Mouse (Mus musculus): Measurements from ENCODE around the gene Pla2g4e.
"Not testable (repeated sequence)": the region's sequence is repeated elsewhere in the genome, so short reads cannot be mapped to it uniquely, and the experiment has no call there.

Pla2g4e gene

DNA sequence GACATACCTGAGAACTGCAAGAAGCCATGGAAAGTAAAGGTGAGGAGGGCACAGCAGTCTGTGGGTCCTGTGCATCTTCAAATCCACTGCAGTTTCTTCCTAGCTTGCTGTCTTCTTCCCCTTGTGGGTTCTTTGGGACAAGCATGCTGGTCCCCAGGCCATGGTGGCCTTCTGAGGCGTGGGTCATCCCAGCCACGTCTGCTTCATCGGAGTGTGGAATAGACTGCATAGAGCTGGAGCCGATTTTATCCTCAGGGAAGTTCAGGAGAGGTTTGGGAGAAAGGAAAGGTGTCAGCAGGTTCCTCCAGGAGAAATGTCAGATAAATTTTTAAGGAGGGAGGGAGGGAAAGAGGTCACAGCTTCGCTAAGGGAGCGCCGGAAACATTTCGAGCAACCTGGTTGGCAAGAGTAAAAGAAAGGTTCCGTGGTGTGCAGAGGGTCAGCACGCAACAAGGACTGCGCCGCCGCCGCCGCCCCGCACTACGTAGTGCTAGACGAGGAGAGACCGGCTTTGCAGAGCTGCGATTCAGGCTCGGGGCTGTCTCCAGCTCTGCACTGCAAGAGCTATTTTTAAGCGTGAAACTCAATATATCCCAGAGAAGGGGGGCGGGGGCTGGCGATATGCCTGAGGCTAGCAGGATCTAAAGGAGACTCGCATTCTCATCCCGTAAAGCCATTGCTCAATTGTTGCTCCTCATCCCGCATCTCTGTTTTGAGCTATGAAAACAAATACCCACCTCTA, at the start of gene Pla2g4e:
Gene Pla2g4e (minus strand): TSS at position 657 of the 742 bp plus-strand sequence.
- no peak for DNase-seq (ENCODE audit: extremely low read depth, low read depth, low spot score)

GRCm38 (mm10) chr2:120291471-120292078, 46.4 kb upstream of the Pla2g4e start:
- DNase-seq (ENCODE audit: extremely low read depth, low read depth, low spot score): no peak

- DNase-seq (ENCODE audit: extremely low read depth, low read depth, low spot score): no peak
Observed at GRCm38 (mm10) chr2:120288995-120289394, 43.9 kb upstream of the Pla2g4e start, which contains the start of gene Pla2g4d. Gene Pla2g4d (minus strand): TSS chr2:120289197.

GRCm38 (mm10) chr2:120288401-120288800, 43.3 kb upstream of the Pla2g4e start:
- no peak for DNase-seq (ENCODE audit: extremely low read depth, low read depth, low spot score)

DNA sequence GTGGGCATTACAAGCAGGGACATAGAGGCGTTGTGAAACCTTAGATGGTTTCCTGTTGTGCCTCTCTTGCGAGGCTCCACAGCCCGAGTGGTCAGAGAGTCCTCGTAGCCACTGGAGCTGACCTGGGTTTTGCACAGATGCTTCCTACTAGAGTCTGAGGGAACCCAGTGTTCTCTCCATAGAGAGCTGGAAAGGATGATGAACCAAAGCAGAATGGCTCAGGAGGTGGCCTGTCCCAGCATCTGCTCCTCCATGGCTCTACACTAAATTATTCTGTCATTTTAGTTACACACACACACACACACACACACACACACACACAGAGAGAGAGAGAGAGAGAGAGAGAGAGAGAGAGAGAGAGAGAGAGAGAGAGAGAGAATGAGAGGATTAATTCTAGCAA, 40.5 kb upstream of the Pla2g4e start:
- DNase-seq (ENCODE audit: extremely low read depth, low read depth, low spot score): no peak

- peak; percentile 34 for DNase-seq (ENCODE audit: extremely low read depth, low read depth, low spot score)
Observed at GRCm38 (mm10) chr2:120284705-120285104, 39.6 kb upstream of the Pla2g4e start.

DNA sequence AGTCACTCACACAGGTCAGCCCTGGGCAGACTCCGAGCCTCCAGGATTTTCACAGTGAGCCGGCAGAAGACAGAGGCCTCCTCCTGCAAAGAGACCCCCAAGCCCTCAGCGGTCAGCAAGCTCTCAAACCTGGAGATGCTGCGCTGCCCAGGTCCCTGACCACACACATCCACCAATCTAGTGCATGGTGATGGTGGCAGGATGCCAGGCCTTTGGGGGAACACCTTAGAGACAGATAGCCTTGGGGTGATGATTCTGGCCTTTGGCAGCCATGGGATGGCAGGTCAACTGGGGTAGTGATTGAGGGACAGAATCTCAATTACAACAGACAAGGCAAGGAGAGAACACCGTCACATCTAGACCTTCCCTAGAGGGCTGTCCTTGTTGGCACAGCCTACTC, 39.0 kb upstream of the Pla2g4e start:
- no peak for DNase-seq (ENCODE audit: extremely low read depth, low read depth, low spot score)

- peak; percentile 36 for DNase-seq (ENCODE audit: extremely low read depth, low read depth, low spot score)
Observed at GRCm38 (mm10) chr2:120283550-120283949, 38.4 kb upstream of the Pla2g4e start.

- DNase-seq (ENCODE audit: extremely low read depth, low read depth, low spot score): no peak
Observed at GRCm38 (mm10) chr2:120281221-120281620, 36.1 kb upstream of the Pla2g4e start.

DNA sequence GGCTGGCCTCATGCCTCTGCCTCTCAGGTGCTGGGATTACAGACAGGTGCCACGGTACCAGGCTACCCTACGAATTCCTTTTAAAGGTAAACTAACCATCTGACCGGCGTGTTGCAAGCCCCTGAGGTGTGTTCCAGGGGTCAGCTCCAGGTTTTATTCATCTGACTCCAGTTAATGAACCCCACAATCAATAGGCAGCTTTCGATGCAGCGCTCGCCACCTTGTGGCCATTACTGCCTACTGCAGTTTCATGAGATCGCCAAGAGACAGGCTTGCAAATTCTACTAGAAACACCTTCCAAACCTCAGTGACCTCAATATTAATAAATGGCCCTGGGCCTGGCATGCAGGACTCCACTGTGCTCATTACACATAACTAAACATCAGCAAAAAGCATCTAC, 34.8 kb upstream of the Pla2g4e start:
- DNase-seq (ENCODE audit: extremely low read depth, low read depth, low spot score): no peak

DNA sequence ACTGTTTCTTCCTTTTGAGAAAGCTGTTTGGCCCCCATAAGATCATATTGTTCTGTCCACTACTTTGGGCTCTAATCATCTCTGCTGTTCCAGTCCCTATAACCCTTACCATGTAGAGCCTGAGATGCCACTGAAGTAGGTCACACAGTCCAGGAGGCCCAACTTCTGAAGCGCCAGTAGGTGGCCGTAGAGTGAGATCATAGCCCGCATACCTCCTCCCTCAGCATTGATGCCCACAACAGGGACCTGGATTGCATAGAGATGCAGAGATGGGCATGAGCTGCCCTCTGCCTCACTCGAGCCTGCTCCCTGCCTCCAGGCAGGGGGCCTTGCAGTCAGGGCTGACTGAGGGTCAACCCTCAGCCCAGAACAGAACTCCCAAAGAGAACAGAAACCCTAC, 31.8 kb upstream of the Pla2g4e start:
- no peak for DNase-seq (ENCODE audit: extremely low read depth, low read depth, low spot score)

- DNase-seq (ENCODE audit: extremely low read depth, low read depth, low spot score): no peak
Observed at GRCm38 (mm10) chr2:120268635-120269034, 23.5 kb upstream of the Pla2g4e start.

DNA sequence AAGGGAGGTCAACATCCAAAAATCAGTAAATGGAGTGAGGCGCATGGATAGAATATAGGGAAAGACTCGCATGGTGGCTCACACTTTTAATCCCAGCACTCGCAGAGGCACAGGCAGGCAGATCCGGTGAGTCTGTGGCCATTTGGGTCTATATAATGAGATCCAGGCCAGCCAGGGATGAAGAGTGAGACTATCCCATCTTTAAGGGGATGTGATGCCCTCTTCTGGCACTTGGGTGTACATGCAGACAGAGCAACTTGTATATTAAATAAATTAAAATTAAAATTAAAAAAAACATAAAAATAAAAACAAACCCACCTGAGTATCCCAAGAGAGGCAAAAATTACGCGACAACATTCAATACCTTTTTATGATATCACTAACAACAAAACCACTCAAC, 20.4 kb upstream of the Pla2g4e start:
- DNase-seq (ENCODE audit: extremely low read depth, low read depth, low spot score): no peak

DNA sequence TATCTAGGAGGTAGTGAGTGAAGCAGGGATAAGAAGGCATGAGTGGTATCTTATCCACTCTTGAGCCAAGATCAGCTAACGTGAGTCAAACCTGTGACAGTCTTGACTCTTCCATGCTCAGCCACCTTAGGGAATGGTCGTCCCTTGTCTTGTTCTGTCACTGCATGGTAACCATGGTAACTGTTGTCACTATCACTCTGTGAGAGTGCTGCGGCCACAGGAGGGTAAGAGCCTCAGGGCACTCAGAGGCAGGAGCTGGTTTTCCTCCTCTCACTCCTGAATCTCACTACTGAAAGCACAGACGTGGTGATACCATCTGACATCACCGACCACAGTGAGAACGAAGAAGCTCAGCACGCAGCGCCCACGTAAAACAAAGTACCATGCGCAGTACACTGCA, 19.7 kb upstream of the Pla2g4e start:
- DNase-seq (ENCODE audit: extremely low read depth, low read depth, low spot score): no peak

- DNase-seq (ENCODE audit: extremely low read depth, low read depth, low spot score): no peak
Observed at GRCm38 (mm10) chr2:120262876-120263275, 17.7 kb upstream of the Pla2g4e start.

DNA sequence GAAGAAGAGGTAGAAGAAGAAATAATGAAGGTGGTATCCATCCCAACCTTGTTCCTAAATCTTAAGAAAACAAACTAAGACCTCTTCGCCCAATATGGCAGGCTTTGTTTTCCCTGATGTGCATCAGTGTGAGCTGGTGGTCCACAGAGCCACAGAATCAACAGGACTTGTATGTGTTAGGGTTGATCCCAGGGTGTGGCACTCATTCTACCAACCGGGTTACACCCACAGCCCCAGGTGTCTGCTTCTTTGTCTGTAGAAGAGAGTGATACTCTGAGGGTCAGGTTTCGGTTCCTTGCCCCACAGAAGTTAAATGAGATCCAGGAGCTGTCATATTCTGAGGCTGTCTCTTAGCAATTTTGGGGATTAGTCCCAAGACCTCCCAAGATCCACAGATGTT, 16.2 kb upstream of the Pla2g4e start:
- DNase-seq (ENCODE audit: extremely low read depth, low read depth, low spot score): no peak

DNA sequence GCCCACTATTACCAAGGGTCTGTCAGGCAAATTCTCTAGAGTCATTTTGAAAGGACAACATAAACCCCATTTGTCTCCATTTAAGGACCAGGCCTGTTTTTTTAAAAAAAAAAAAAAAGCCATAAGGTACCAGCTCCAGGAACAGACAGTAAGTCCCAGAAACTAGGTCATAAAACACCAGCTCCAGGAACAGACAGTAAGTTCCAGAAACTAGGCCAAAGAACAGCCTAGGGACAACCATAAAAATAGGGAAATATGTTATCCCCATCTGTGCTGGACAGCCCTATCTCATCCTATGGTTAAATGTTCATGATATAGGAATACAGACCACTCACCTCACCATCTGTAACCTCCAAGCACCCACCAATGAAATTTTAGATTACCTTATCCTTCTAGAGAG, 11.1 kb upstream of the Pla2g4e start:
- DNase-seq (ENCODE audit: extremely low read depth, low read depth, low spot score): no peak

DNA sequence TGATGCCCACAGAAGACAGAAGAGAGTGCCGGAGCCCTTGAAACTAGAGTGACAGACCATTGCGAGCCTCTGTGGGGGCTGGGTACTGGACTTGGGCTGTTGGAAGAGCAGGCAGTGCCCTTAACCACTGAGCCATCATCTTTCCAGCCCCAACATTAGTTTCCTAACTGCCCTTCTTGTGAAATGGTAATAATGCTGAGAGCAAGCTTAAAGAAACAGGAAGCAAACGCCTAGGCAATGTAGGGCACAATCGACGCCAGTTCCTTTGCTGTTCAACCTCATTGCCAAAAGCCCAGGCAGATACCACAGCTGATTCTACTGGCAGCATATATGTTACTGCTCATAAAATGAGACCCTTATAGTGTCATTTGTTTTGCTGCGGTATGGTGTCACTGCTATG, 7.5 kb upstream of the Pla2g4e start:
- DNase-seq (ENCODE audit: extremely low read depth, low read depth, low spot score): no peak

- DNase-seq (ENCODE audit: extremely low read depth, low read depth, low spot score): no peak
Observed at GRCm38 (mm10) chr2:120245421-120246016, 384 bp upstream of the Pla2g4e start.

- no peak for DNase-seq (ENCODE audit: extremely low read depth, low read depth, low spot score)
Observed at GRCm38 (mm10) chr2:120243995-120244394, 1.1 kb downstream of the Pla2g4e start.

DNA sequence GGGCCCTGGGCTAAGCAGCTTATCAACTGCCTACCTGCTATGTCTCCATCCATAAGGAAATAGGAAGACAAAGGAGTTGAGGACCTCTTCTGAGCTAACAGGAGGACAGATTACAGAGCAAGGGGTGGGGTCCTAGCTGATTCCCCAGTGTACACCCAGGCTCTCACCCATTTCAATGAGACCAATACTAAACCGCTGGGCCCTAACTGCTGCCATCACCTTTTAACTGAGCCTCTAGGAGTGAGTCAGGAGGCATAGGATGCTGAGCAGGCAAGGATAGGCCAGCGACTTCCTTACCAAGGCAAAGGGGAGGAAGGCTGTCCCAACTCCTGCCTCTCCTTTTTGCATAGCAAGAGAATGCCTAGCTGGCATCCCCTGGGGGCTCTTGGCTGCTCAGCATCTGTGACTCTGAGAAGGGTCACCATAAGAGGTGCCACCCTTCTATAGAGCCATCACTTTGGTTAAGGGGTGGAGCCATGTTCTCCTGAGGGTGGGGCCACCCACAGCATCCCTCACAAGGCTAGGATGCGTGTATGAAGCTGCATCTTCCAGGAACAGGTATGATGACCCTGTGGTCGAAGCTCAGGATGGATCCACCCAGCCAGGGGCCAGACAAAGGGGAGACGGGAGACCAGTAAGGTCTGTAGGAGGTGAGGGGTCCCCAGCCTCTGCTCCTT, 2.2 kb downstream of the Pla2g4e start:
- DNase-seq (ENCODE audit: extremely low read depth, low read depth, low spot score): no peak

DNA sequence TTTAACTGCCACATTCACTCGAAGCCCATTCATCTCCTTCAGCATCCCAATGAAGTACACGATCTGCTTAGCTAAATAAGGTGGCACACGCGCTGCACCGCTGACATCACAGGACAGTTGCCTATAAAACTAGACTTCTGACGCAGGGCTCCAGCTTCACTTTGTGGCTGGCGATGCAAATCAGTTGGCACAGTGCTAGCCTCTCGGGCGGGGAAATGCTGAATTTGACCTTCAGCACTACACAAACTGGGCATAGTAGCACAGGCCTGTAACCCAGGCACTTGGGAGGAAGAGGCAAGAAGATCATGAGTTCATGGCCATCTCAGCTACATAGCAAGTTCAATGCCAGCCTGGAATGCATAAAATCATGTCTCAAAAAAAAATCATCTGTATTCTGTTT, 6.4 kb downstream of the Pla2g4e start:
- not testable (repeated sequence) for DNase-seq (ENCODE audit: extremely low read depth, low read depth, low spot score)
